Mouse (Mus musculus) ES-E14 (cell line): ENCODE measurements around the gene Cwc22.

ENCODE experiments used
- HCFC1 ChIP-seq: IDR thresholded peaks from 2 replicates; pipeline ENCODE4 v1.6.1; 2012; ENCODE audit warnings: low read length, inconsistent platforms, borderline replicate concordance; ENCODE audit not compliant: insufficient read depth
- MAFK ChIP-seq: IDR thresholded peaks from 2 replicates; pipeline ENCODE4 v1.6.1; 2014; ENCODE audit warnings: mild to moderate bottlenecking, low read depth, low read length, inconsistent platforms; ENCODE audit not compliant: insufficient read depth
- ZNF384 ChIP-seq: IDR thresholded peaks from 2 replicates; pipeline ENCODE4 v1.6.1; 2012; ENCODE audit warnings: low read depth, low read length, inconsistent platforms

DNA sequence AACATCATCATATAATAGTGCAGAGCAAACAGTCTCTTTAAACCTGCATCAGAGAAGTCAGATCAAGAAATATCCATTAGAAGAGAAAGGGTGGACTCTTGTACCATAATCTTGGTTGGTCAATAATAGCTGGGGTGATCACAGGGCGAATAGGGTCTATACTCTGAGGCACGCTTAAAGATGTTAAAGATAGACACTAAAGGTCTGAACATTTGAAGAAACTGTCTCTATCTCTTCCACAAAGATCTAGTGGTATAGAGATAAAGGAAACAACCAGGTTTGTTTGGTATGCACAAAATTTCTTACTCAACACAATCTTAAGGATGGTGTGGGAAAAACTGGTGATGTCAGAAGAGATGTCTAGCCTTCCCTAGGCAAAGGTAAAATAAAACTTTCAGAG lies 26.4 kb upstream of the Cwc22 start:
- TF ChIP-seq ZNF384 = no peak
- TF ChIP-seq MAFK = no peak
- TF ChIP-seq HCFC1 = no peak
